Mouse (Mus musculus) intestine, embryonic 14.5 days (tissue): ENCODE results near the gene Phactr2. TPM values are rescaled to one million over a fixed set of nuclear protein-coding genes. Genes with fewer than 3 reads are reported as not detected.

Experiments
- ATAC-seq: fragments of 200-750 bp; cut with Nextera tagmentation; replicated peaks from 2 replicates; pipeline ENCODE4 v1.8.0; 2017; ENCODE audit warnings: low read depth, moderate number of reproducible peaks, moderate TSS enrichment, moderate library complexity; ENCODE audit not compliant: low FRiP score, low TSS enrichment
- DNase-seq: peaks from one replicate; pipeline ENCODE4 v3.0.0-alpha.2; 2018; ENCODE audit warnings: low spot score
- H3K27ac ChIP-seq: fragments of 300-500 bp; sonication (generic); 2 replicates; pipeline ENCODE4 v1.5.1; 2014; ENCODE audit warnings: low read depth, mild to moderate bottlenecking, control low read depth
- H3K27me3 ChIP-seq: fragments of 300-500 bp; sonication (generic); replicated peaks from 2 replicates; pipeline ENCODE4 v1.6.1; 2014; ENCODE audit warnings: low read length, control low read depth; ENCODE audit not compliant: control insufficient read depth, insufficient read depth
- H3K36me3 ChIP-seq: fragments of 300-500 bp; sonication (generic); 2 replicates; pipeline ENCODE4 v1.6.1; 2014; ENCODE audit warnings: low read length, control low read depth; ENCODE audit not compliant: control insufficient read depth, insufficient read depth
- H3K4me1 ChIP-seq: fragments of 300-500 bp; sonication (generic); replicated peaks from 2 replicates; pipeline ENCODE4 v1.6.1; 2014; ENCODE audit warnings: low read length, control low read depth, mixed read lengths; ENCODE audit not compliant: control insufficient read depth, insufficient read depth
- H3K4me2 ChIP-seq: fragments of 300-500 bp; sonication (generic); 2 replicates; pipeline ENCODE4 v1.6.1; 2014; ENCODE audit warnings: low read length
- H3K4me3 ChIP-seq: fragments of 300-500 bp; sonication (generic); 2 replicates; pipeline ENCODE4 v1.5.1; 2014; ENCODE audit warnings: low read depth, low read length, control low read depth, mixed read lengths
- H3K9ac ChIP-seq: fragments of 300-500 bp; sonication (generic); 2 replicates; pipeline ENCODE4 v1.6.1; 2014; ENCODE audit warnings: mild to moderate bottlenecking, low read length
- H3K9me3 ChIP-seq: fragments of 300-500 bp; sonication (generic); 2 replicates; pipeline ENCODE4 v1.6.1; 2016; ENCODE audit warnings: low read length, control low read depth; ENCODE audit not compliant: control insufficient read depth
- WGBS: fragments of 180-500 bp; shearing (Covaris S2); extraction: QIAGEN DNeasy Blood & Tissue Kit; methylation state at CpG from one replicate; pipeline ENCODE4 v1.1.7; 2014; 5-methylcytosine and 5-hydroxymethylcytosine counted together
- polyA plus RNA-seq: library from polyadenylated mRNA; unstranded; fragments of >200 nt; fragmentation: Nextera tagmentation; extraction: Ambion mirVana; gene quantifications from 2 replicates; pipeline ENCODE4 v1.2.1, GENCODE M21; 2014

Phactr2 gene
- polyA plus RNA-seq, 1 experiment from 2014 or later, result 26.7 TPM

DNA sequence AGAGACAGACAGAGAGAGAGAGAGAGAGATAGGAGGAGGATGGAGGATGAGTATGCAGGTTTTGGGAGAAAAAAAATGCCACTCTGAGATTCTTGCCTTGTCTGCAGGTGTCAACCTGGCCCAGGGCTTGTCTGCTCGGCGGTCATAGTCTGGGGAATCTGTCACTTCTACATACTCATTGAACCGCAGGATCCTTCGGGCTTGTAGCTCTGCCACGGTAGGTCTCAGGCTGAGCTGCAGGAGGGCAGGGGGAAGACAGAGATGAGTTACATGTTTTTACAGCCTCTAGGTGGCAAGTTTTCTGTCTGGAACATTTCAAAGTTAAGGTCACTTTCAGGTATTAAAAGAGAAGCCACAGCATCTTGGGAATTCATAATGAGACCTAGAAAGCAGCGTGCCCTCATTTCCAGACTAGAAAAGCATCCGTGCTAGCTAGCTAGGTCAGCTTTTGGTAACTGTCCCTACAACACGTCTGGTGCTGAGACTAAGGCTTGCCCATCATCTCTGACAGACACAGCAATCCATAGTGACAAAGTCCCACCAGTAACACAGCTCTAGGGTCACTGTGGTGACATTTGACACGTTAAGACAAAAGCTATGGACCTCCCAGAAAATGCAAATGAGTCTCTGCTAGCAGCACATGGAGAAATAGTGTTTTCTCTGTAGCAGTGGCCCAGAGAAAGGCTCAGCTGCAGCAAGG, 241.6 kb downstream of the Phactr2 start:
- no peak overlapping the region for H3K27ac ChIP-seq

DNA sequence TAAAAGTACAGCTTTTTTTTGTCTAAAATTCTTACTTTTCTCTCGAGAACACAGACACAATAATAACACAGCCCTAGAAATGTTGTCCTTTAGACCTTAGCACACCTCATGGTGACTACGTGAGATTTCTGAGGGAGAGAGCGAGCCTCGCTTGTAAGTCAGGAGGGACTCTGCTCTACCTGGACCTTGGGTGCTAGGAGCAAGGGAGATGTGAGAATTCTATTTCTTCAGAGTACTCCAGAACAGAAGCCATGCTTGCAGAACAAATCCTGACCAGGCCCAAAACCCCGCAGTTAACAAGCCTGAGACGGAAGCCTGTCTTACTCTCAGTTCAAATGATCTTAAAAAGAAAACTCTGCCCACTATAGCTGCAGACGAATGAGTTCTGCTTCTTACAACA, 243.5 kb downstream of the Phactr2 start:
- no peak overlapping the region for H3K4me2 ChIP-seq
- DNase-seq, result no peak
- peaks cover 13% of the 10 kb centered on the region; the same call in 1 of the 2 replicates for H3K36me3 ChIP-seq
- WGBS, result 88% methylated on average over 7 of the region's 7 CpGs
- no peak for ATAC-seq
- H3K4me3 ChIP-seq, result no peak overlapping the region
- H3K27me3 ChIP-seq, result no peaks in the 10 kb centered on the region
- no peaks in the 10 kb centered on the region for H3K4me1 ChIP-seq
- H3K9me3 ChIP-seq, result no peaks in the 10 kb centered on the region
- H3K9ac ChIP-seq, result no peak overlapping the region
- H3K27ac ChIP-seq, result no peak overlapping the region

More for the DNA sequence above, 241.6 kb downstream of the Phactr2 start:
- H3K9ac ChIP-seq, result no peak overlapping the region
- no peak overlapping the region for H3K4me2 ChIP-seq
- H3K4me1 ChIP-seq, result no peaks in the 10 kb centered on the region
- H3K36me3 ChIP-seq, result peaks cover 9% of the 10 kb centered on the region; the same call in 1 of the 2 replicates
- ATAC-seq, result no peak
- no peaks in the 10 kb centered on the region for H3K27me3 ChIP-seq
- no peak for DNase-seq
- H3K9me3 ChIP-seq, result no peaks in the 10 kb centered on the region
- no peak overlapping the region for H3K4me3 ChIP-seq
- WGBS, result 51% methylated on average over 9 of the region's 9 CpGs

DNA sequence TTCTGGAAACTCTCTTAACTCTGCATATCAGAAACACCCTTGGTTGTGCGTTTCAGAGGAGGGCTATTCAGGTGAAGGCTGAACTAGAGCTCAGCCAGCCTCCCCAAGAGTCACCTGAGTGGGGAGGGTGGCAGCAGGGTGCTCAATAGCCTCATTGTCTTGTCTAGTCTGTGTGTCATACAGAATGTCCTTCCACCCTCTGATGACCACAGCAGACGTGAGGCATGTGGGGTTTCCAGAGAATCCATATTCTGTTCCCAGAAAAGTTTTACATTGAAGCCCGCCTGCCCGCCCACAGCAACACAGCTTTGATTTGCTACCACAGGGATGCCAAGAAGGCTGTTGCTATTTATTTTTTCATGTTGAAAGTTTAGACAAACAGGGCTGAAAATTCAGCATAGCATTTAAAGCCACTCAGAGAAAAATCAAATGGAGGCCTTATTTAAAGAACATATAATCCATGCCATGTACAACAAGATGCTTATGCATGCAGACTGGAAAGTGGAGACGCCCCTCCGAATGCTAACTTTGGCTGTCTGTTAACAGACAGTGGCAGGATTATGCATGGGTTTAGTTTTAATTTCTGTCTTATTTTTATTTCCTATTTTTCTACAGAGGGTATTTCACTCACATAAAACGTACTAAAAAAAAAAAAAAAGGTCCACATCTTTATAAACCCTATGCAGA, 248.7 kb downstream of the Phactr2 start:
- no peaks in the 10 kb centered on the region for H3K4me1 ChIP-seq
- no peaks in the 10 kb centered on the region for H3K27me3 ChIP-seq
- H3K9ac ChIP-seq, result no peak overlapping the region
- H3K4me2 ChIP-seq, result no peak overlapping the region
- H3K9me3 ChIP-seq, result no peaks in the 10 kb centered on the region
- ATAC-seq (no peak), DNase-seq (peak; percentile 48)
- no peak overlapping the region for H3K27ac ChIP-seq
- H3K4me3 ChIP-seq, result no peak overlapping the region
- peaks cover 17% of the 10 kb centered on the region for H3K36me3 ChIP-seq
- WGBS, result 90% methylated on average over 7 of the region's 7 CpGs

DNA sequence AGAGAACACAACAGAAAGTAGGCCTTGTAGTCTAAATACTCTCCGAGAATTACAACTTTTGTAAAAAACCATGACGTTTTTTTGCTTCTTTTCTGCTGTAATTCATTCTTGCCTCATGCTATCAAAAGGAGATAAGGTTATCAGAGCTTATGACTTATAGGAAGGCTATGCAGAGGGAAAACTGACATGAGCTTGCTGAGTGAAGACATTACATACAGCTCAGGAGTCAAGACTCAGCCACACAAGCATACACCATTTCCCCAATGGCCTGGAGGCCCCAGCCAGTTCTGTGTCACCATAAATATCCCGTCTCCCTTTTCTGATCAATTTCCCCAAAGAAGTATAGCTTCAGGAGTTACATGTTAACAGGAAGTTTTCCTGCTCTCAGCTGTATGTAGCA, 252.1 kb downstream of the Phactr2 start:
- H3K4me3 ChIP-seq, result no peak overlapping the region
- ATAC-seq (no peak), DNase-seq (peak; percentile 42)
- no peak overlapping the region for H3K9ac ChIP-seq
- no peaks in the 10 kb centered on the region for H3K4me1 ChIP-seq
- peaks cover 12% of the 10 kb centered on the region for H3K36me3 ChIP-seq
- no peak overlapping the region for H3K4me2 ChIP-seq
- no peaks in the 10 kb centered on the region for H3K9me3 ChIP-seq
- H3K27ac ChIP-seq, result no peak overlapping the region
- WGBS, result 77% methylated on average over 3 of the region's 3 CpGs
- H3K27me3 ChIP-seq, result no peaks in the 10 kb centered on the region

DNA sequence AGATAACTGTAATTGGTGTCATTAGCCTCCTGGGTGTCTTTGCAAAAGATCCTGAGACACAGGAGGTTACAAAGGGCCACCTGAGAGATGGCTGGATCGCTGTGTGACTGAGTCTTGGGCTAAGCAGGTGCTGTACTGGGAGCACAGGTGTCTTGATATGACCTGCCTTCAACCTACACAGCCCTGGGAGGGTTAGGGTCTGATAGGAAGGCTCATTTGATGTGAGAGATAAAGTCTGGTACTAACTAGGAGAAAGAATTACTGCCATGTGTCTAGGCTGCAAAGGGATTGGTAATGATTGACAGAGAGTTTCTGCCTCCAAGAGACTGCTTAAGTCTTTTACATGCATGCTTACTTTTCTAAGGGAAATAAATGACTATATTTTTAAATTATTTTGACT, 254.2 kb downstream of the Phactr2 start:
- Histone ChIP-seq H3K9me3 (no peaks in the 10 kb centered on the region), H3K9ac (no peak overlapping the region), H3K27me3 (no peaks in the 10 kb centered on the region), H3K27ac (no peak overlapping the region), H3K4me2 (no peak overlapping the region), H3K4me1 (no peaks in the 10 kb centered on the region), H3K4me3 (no peak overlapping the region), H3K36me3 (peaks cover 12% of the 10 kb centered on the region)
- DNase-seq (no peak), ATAC-seq (peak; percentile 63)
- 68% methylated on average over 1 of the region's 1 CpGs for WGBS

DNA sequence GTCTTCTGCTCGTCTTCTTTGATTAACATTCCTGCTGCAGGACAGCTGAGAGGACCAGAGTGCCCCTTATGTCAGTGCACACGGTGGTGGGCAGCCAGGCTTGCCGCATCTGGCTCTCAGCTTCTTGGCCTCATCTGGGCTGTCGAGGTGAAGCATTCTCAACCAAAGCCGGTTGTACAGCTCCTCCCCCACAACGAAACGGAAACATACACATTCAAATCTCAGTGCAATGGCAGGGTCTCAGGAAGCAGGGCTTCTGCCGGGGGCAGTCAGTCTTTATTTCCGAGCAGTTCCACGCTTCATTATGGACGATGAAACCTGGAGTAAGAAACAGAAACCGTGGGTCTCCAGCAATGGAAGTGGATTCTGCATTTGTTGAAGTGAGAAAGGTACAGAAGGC, 260.3 kb downstream of the Phactr2 start:
- Histone ChIP-seq H3K9ac (no peak overlapping the region), H3K27ac (peak overlapping the region; percentile 64; the same call in 1 of the 2 replicates), H3K27me3 (no peaks in the 10 kb centered on the region), H3K4me3 (no peak overlapping the region), H3K4me2 (no peak overlapping the region), H3K36me3 (no peaks in the 10 kb centered on the region), H3K4me1 (peaks cover 28% of the 10 kb centered on the region), H3K9me3 (no peaks in the 10 kb centered on the region)
- WGBS, result 51% methylated on average over 12 of the region's 12 CpGs
- DNase-seq (no peak), ATAC-seq (no peak)

DNA sequence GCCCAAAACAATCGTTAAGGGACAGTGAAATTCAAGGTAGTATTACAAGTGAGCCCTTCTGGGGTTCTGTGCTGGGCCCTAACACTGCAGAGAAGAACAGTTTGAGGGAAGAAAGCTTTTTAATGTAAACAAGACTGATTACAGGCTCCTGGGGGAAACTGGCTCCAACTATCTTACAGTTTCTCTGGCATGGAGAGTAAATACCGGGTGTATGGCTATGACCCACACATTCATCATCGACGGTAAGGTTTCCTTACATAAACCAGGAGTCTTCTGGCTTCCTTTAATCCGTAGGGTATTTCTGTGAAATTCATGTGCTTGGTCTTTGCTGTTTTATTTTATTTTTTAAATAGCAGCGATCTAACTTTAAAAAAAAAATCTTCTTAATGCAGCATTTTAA, 261.4 kb downstream of the Phactr2 start:
- no peak overlapping the region for H3K4me2 ChIP-seq
- DNase-seq (no peak), ATAC-seq (no peak; the same call in 1 of the 2 replicates)
- H3K9me3 ChIP-seq, result no peaks in the 10 kb centered on the region
- no peak overlapping the region for H3K4me3 ChIP-seq
- H3K36me3 ChIP-seq, result no peaks in the 10 kb centered on the region
- no peaks in the 10 kb centered on the region for H3K27me3 ChIP-seq
- H3K9ac ChIP-seq, result no peak overlapping the region
- peak overlapping the region; percentile 64; the same call in 1 of the 2 replicates for H3K27ac ChIP-seq
- peaks cover 28% of the 10 kb centered on the region for H3K4me1 ChIP-seq
- 28% methylated on average over 6 of the region's 6 CpGs for WGBS

DNA sequence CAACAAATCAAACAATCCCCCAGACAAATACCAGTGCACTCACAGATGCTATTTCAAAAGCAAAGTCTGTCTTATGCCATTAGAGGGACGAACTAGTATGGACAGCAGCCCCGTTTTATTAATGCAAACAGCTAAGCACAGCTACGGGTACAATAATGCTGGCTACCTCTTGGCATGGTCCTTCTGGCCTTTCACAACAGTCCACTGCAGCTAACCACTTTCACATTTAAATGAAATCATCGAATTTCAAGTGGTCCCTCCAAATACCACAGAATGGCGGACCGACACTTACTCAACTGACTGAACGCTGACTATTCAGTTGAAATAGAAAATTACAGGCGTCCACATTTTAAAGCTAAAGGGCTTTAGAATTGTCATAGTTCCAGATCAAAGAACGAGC, 261.9 kb downstream of the Phactr2 start:
- ATAC-seq (no peak), DNase-seq (no peak)
- Histone ChIP-seq H3K4me3 (no peak overlapping the region), H3K27me3 (no peaks in the 10 kb centered on the region), H3K9me3 (no peaks in the 10 kb centered on the region), H3K4me1 (peaks cover 28% of the 10 kb centered on the region), H3K4me2 (no peak overlapping the region), H3K36me3 (no peaks in the 10 kb centered on the region), H3K27ac (0 out of 2 replicates have a peak overlapping the region, but pooled peaks have one; percentile 64), H3K9ac (no peak overlapping the region)
- 65% methylated on average over 9 of the region's 9 CpGs for WGBS
